Mouse (Mus musculus): ENCODE data around the gene Tnfrsf14. TPM values are rescaled to one million over a fixed set of nuclear protein-coding genes. Genes with fewer than 3 reads are reported as not detected.

The Tnfrsf14 gene
- total and polyA plus RNA-seq, 3 experiments: 8.2 to 13.4 TPM; not detected in 1

GRCm38 (mm10) chr4:154886876-154887592 lies 41.3 kb downstream of the Tnfrsf14 start:
- no peaks in the 10 kb centered on the region for H3K9me3 ChIP-seq (replicated peaks; ENCODE audit: insufficient read depth, low read length)
- no peaks in the 10 kb centered on the region for H3K4me1 ChIP-seq (ENCODE audit: control insufficient read depth in 1 of 2, insufficient read depth in 2 of 2, low read length in 2 of 2)
- no peak overlapping the region for H3K9ac ChIP-seq (ENCODE audit: control insufficient read depth, low read depth, low read length, poor library complexity, severe bottlenecking)
- H3K36me3 ChIP-seq (ENCODE audit: control insufficient read depth in 1 of 2, insufficient read depth in 2 of 2, low read length in 2 of 2): no peaks in the 10 kb centered on the region
- H3K27ac ChIP-seq (ENCODE audit: control insufficient read depth, low read depth, low read length): no peak overlapping the region
- DNase-seq (ENCODE audit: low read depth, low spot score): no peak
- no peak for TF ChIP-seq CHD2 (IDR thresholded peaks at IDR 0.05; ENCODE audit: low read length)
- TF ChIP-seq USF2 (IDR thresholded peaks at IDR 0.05; ENCODE audit: borderline replicate concordance in 1 of 2, insufficient read depth in 1 of 2, low read depth in 1 of 2, low read length in 2 of 2): no peak
- no peak for TF ChIP-seq MXI1 (IDR thresholded peaks at IDR 0.05; ENCODE audit: low read depth, low read length)
- no peak for TF ChIP-seq GABPA (IDR thresholded peaks at IDR 0.05; ENCODE audit: low read depth, low read length)
- no peaks in the 10 kb centered on the region for H3K79me2 ChIP-seq (ENCODE audit: control insufficient read depth, insufficient read depth, low read length, poor library complexity)
- H3K27me3 ChIP-seq (ENCODE audit: control insufficient read depth in 1 of 2, insufficient read depth in 2 of 2, low read length in 2 of 2): no peaks in the 10 kb centered on the region
- H3K4me3 ChIP-seq (ENCODE audit: control insufficient read depth in 1 of 2, insufficient read depth in 1 of 2, low read depth in 2 of 2, low read length in 2 of 2): no peak overlapping the region

GRCm38 (mm10) chr4:154885416-154885815 lies 42.9 kb downstream of the Tnfrsf14 start:
- TF ChIP-seq MXI1 (IDR thresholded peaks at IDR 0.05; ENCODE audit: low read depth, low read length) (no peak), USF1 (IDR thresholded peaks at IDR 0.05; ENCODE audit: low read depth, low read length) (no peak), SIN3A (IDR thresholded peaks at IDR 0.05; ENCODE audit: low read length) (no peak), ZC3H11A (IDR thresholded peaks at IDR 0.05; ENCODE audit: low read depth, low read length) (no peak), HCFC1 (IDR thresholded peaks at IDR 0.05; ENCODE audit: low read depth, low read length) (no peak), POLR2AphosphoS2 (IDR thresholded peaks at IDR 0.05; ENCODE audit: low read length) (no peak), EP300 (IDR thresholded peaks at IDR 0.05; ENCODE audit: low read depth in 1 of 2, low read length in 2 of 2) (no peak), ZKSCAN1 (IDR thresholded peaks at IDR 0.05; ENCODE audit: low read depth, low read length) (no peak), TAL1 (IDR thresholded peaks at IDR 0.05; ENCODE audit: low read length) (no peak), MAFK (IDR thresholded peaks at IDR 0.05; ENCODE audit: borderline replicate concordance, low read depth, low read length) (no peak), MYC (IDR thresholded peaks at IDR 0.05; ENCODE audit: low read depth, low read length) (no peak), CHD2 (IDR thresholded peaks at IDR 0.05; ENCODE audit: low read length) (no peak), RAD21 (IDR thresholded peaks at IDR 0.05; ENCODE audit: low read depth, low read length) (no peak), GABPA (IDR thresholded peaks at IDR 0.05; ENCODE audit: low read depth, low read length) (no peak), CTCF (IDR thresholded peaks at IDR 0.05 in 2 of 3, conservative IDR thresholded peaks at IDR 0.05 in 1 of 3; ENCODE audit: control insufficient read depth in 1 of 3, insufficient read depth in 1 of 3, low read depth in 2 of 3, low read length in 3 of 3, poor library complexity in 1 of 3, severe bottlenecking in 1 of 3) (no peak), MYB (IDR thresholded peaks at IDR 0.05; ENCODE audit: low read depth, low read length) (no peak)
- H3K9ac ChIP-seq (ENCODE audit: control insufficient read depth, low read depth, low read length, poor library complexity, severe bottlenecking): no peak overlapping the region
- no peaks in the 10 kb centered on the region for H3K27me3 ChIP-seq (ENCODE audit: control insufficient read depth in 1 of 2, insufficient read depth in 2 of 2, low read length in 2 of 2)
- peaks cover 0 to 3% of the 10 kb centered on the region in 2 experiments; a peak in 1 of 4 replicates for H3K36me3 ChIP-seq (ENCODE audit: control insufficient read depth in 1 of 2, insufficient read depth in 2 of 2, low read length in 2 of 2)
- H3K4me3 ChIP-seq (ENCODE audit: control insufficient read depth in 1 of 2, insufficient read depth in 1 of 2, low read depth in 2 of 2, low read length in 2 of 2): no peak overlapping the region
- H3K27ac ChIP-seq (ENCODE audit: control insufficient read depth, low read depth, low read length): no peak overlapping the region
- no peaks in the 10 kb centered on the region for H3K79me2 ChIP-seq (ENCODE audit: control insufficient read depth, insufficient read depth, low read length, poor library complexity)
- no peak for DNase-seq (ENCODE audit: low read depth, low spot score)
- peaks cover 0 to 6% of the 10 kb centered on the region in 2 experiments; a peak in 3 of 4 replicates for H3K4me1 ChIP-seq (ENCODE audit: control insufficient read depth in 1 of 2, insufficient read depth in 2 of 2, low read length in 2 of 2)
- H3K9me3 ChIP-seq (replicated peaks; ENCODE audit: insufficient read depth, low read length): no peaks in the 10 kb centered on the region

Data from MEL (cell line).